Mouse (Mus musculus): ENCODE data around the gene Slc16a8.
"Not testable (repeated sequence)": the region's sequence is repeated elsewhere in the genome, so short reads cannot be mapped to it uniquely, and the experiment has no call there.

Gene Slc16a8

DNA sequence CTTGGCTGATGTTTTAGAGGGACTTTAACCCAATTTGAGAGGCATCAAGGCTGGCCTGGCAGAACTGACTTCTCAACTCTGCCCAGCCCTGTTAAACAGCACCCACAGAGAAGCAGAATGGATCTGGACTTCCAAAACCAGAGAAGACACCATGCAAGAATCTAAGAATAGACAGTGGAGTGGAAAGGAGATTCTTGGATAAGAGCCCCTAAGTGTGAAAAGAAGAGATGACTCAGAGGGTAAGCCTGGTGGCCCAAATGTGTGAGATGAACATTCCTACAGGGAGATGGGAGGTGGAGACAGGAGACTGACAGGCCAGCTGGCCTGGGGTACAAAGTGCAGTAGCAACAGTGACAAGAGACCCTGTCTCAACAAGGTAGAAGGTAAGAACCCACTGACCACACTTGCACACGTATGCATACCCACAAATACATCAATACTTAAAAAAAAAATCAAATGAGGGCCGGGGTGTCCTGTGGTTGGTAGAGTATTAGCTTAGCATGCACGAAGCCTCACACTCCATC lies 8.3 kb upstream of the Slc16a8 start:
- no peak for DNase-seq (ENCODE audit: low spot score)

- DNase-seq (ENCODE audit: low spot score), result no peak
Measured at GRCm38 (mm10) chr15:79262375-79262774, 7.8 kb upstream of the Slc16a8 start.

- DNase-seq (ENCODE audit: low spot score), result no peak
Measured at GRCm38 (mm10) chr15:79261757-79262156, 7.2 kb upstream of the Slc16a8 start.

- DNase-seq (ENCODE audit: low spot score), result no peak
Measured at GRCm38 (mm10) chr15:79261095-79261725, 6.6 kb upstream of the Slc16a8 start.

GRCm38 (mm10) chr15:79258521-79258920 lies 4.0 kb upstream of the Slc16a8 start:
- no peak for DNase-seq (ENCODE audit: low spot score)

DNA sequence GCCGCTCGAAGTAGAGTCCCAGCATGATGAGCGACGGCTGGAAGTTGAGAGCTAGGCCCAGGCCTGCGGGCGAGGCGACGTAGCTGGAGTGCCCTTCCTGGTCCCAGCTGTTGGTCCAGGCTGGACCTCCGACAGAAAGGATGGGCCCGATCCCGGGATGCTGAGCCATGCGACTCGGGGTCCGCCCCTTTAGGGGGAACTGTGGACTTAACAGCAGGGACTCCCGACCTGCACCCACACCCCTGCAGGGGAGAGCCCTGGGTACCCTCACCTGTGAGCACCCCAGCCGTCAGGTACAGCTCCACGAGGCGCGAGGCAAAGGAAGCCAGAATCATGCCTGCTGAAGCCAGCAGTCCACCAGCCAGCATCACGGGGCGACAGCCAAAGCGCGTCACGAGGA lies 2.0 kb downstream of the Slc16a8 start:
- DNase-seq (ENCODE audit: low spot score), result no peak

- no peak for DNase-seq (ENCODE audit: low spot score)
Measured at GRCm38 (mm10) chr15:79251781-79252491, 2.6 kb downstream of the Slc16a8 start.

DNA sequence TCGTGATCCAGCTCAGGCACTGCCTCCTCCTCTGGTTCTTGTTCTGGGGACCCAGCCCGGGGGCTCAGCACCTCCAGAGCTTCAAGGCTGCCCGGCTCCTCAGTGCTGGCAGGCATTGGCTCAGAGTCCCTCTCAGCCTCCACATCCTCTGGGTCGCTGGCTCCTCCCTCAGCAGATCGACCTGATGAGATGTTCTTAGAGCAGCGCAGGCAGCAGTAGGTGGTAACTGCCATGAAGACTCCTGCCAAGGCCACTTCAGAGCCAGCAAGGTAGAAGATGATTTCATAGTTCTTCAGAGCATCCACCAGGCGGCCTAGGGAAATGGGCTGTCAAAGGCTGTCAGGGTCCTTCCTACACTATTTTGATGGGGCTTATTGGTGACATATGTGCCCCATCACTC lies 3.4 kb downstream of the Slc16a8 start:
- DNase-seq (ENCODE audit: low spot score), result no peak

DNA sequence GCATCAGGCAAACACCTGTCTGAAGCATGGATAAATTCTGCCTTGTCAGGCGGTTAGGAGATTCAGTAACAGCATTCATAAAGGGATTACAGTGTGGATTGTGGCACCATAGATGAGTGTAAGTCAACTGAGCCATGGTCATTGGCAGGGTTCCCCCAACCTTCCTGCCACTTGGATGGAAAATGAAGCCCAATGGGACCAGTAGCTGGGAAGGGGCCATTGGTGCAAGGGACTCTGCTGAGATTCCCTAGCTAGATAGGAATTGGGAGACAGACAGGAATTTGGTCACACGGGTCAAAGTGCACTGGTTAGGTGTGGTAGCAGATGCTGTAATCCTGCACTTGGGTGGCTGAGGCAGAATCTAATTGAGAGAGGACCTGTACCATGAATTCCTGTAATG lies 4.3 kb downstream of the Slc16a8 start:
- DNase-seq (ENCODE audit: low spot score), result no peak

GRCm38 (mm10) chr15:79245321-79245720 lies 9.2 kb downstream of the Slc16a8 start:
- DNase-seq (ENCODE audit: low spot score), result no peak

GRCm38 (mm10) chr15:79244071-79244893 lies 10.3 kb downstream of the Slc16a8 start:
- no peak for DNase-seq (ENCODE audit: low spot score)

- peak; percentile 97 for DNase-seq (ENCODE audit: low spot score)
Measured at GRCm38 (mm10) chr15:79243234-79244042, 11.1 kb downstream of the Slc16a8 start.

DNA sequence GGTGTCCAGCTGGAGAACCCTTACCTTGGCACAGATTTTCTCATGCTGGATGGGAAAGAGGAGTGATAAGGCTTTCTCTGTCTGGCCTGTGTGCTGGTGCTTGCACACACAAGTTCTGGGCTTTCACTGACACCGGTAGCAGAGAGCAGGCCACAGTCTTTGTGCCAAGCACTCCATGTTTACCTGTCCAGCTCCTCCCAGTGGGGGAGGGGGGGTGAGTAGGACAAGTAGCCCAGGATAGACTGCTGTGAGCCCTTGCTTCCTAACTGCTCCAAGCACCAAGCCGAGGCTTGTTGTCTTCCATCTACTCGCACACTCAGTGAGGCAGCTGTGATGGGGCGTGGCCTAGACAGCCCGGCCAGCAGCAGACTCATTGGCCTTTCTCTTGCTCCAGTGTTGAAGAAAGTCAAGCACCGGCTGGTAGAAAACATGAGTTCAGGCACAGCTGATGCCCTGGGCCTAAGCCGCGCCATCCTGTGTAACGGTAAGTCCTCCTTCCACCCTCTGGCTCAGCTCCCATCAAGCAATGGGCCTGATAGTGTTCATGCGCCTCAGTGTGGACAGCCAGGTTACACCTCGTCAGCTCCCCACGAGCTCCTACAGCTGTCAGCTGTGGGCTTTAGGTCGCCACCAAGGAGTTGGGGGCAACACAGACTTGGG lies 11.9 kb downstream of the Slc16a8 start:
- DNase-seq (ENCODE audit: low spot score), result no peak

GRCm38 (mm10) chr15:79238036-79238435 lies 16.5 kb downstream of the Slc16a8 start:
- DNase-seq (ENCODE audit: low spot score), result no peak

DNA sequence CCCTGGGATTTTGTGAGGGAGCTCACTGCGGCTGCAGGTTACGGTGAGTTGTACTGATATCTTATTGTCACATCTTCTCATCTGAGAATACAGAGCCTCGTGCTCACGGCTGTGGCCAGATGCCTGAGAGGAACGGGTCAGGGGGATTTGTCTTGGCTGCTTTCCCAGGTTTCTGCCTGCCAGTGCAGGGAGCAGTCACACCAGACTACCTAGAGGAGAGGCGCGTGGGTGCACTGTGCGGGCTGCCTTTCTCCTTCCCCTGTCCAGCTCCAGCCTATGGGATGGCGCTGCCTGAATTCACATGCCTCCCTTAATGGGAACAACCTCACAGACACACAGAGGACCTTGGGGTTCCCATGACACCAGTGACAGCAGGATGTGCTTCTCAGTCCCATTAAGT lies 19.3 kb downstream of the Slc16a8 start:
- no peak for DNase-seq (ENCODE audit: low spot score)

- peak; percentile 75 for DNase-seq (ENCODE audit: low spot score)
Measured at GRCm38 (mm10) chr15:79229058-79229821, 25.3 kb downstream of the Slc16a8 start, which contains the start of the genes Pick1 and Gm49486. Pick1 (plus strand) TSS chr15:79229173. Gm49486 (plus strand) TSS chr15:79229391.

DNA sequence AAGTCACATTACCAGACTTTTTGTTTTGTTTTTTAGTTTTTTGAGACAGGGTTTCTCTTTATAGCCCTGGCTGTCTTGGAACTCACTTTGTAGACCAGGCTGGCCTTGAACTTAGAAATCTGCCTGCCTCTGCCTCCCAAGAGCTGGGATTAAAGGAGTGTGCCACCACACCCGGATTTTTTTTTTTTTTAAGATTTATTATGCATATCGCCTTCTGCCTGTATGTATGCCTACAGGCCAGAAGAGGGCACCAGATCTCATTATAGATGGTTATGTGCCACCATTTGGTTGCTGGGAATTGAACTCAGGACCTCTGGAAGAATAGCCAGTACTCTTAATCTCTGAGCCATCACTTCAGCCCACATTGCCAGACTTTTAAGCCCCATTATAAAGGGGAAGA lies 28.8 kb downstream of the Slc16a8 start:
- not testable (repeated sequence) for DNase-seq (ENCODE audit: low spot score)

DNA sequence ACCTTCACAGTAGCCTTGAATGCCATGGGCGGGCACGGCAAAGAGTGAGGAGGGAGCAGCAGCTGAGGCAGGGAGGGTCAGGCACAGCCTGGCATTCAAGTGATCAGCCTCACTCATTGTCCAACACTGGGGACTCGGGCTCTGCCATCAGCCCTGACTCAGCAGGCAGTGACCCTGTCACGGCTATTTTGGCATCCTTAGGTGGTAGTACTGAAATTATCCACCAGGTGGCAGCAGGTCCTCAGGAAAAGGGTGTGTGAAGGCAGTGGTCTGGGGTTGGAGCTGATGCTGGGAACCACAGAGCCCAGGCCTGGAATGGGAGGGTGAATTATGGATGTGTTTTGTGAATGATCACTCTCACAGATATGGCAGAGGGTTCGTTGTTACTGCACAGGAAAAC lies 29.9 kb downstream of the Slc16a8 start:
- DNase-seq (ENCODE audit: low spot score), result peak; percentile 88

GRCm38 (mm10) chr15:79223641-79224040 lies 30.9 kb downstream of the Slc16a8 start:
- DNase-seq (ENCODE audit: low spot score), result no peak

GRCm38 (mm10) chr15:79219572-79219971 lies 35.0 kb downstream of the Slc16a8 start:
- no peak for DNase-seq (ENCODE audit: low spot score)
